Mouse (Mus musculus) thymus, postnatal 14 days (tissue): ENCODE results near the gene Phospho1.
"Not testable (repeated sequence)": the region's sequence is repeated elsewhere in the genome, so short reads cannot be mapped to it uniquely, and the experiment has no call there.

Source experiments
- DNase-seq: peaks from one replicate; pipeline ENCODE4 v3.0.0; 2021

Phospho1 gene

DNA sequence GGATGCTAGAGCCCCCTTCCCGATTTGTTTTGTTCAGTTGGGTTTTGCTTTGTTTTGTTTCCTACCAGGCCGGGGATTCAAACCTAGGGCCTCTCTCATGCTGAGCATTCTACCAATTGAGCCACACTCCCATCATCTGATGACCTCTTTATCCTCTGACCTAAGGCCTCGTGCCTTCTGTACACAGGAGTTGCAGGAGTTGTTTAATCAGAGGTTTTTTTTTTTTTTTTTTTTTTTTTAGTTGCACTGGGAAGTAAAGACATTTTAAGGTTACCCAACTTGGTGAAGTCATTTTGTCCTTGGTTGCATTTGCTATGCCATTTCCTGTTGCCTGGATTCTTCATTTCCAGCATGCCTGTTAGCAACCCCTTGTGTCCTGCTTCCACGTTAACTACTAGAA lies 45.1 kb downstream of the Phospho1 start:
- DNase-seq, result no peak

DNA sequence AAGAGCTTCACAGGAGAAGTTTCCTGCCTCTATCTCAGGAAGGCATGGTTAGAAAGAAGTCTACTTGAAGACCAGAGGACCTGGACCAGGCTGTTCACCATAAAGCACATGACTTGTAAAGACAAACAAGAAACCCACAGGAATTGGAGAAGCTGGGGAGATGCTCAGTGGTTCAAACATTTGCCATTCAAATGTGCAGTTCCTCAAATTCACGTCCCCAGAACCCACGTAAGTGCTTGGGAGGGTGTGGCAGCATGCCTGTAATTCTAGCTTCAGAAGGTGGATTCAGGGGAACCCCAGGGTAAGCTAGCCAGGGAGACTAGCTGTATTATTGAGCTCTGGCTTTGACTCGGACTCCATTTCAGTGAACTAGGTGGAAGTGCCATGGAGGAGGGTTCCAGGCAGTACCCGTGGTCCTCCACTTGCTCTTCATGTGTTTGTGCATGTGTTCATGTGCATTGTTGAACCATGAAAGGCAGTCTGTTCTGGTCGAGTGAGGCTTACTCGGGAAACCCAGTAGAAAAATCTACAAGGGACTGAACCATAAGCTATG lies 45.7 kb downstream of the Phospho1 start:
- no peak for DNase-seq

DNA sequence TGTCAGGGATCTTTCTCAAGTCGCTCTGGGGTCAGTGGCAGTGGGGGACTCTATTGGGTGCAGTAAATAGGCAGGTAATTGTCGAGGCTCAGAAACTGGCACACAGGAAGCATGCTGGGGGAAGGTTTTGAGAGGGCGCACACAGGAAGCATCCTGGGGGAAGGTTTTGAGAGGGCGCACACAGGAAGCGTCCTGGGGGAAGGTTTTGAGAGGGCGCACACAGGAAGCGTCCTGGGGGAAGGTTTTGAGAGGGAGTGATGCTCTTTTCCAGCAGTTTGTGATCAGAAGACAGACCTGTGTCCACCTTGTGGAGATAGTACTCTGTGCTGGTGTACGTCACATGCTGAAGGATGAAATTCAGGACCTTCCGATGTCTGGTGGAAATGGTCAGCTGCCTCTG lies 51.5 kb downstream of the Phospho1 start:
- peak; percentile 46 for DNase-seq

DNA sequence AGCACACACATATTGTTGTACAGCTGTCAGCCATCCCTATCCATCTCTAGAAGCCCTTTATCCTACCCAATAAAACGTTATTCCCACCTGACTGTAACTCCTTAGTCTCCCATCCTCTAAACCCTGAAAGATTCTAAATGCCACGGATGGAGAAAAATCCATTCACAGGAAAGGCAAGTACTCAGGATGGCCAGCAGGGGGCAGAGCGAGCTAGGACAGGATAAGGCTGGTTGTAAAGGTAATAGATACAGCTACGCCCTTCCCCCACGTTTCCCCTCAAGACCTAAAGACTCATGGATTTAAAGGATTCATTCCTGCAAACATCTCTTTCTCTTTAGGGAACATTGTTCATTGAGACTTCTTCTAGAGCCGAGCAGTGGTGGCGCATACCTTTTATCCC lies 52.0 kb downstream of the Phospho1 start:
- peak; percentile 66 for DNase-seq

DNA sequence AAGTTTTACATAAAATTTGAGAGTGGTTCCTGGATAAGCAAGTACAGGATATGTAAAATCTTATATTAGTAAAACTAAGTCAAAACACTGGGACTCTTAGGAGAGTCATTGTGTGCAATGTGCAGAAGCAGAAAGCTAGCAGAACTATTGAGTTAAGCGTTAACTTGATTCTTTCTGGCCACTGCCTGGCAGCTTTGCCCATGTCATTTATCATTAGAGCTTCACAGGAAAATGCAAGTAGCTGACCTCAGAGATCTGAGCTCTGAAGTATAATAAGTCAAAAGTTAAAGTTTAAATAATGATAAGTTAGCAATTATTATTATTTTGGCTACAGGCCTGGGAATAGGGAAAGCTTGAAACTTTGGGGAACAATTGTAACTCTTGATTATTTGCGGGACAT lies 55.6 kb downstream of the Phospho1 start:
- DNase-seq, result not testable (repeated sequence)
